Mouse (Mus musculus) MEL (cell line): ENCODE results near the gene 0610009B22Rik.

Experiments used
- CTCF ChIP-seq, 3 experiments: IDR thresholded peaks in 2 of 3; conservative IDR thresholded peaks in 1 of 3; 2 replicates each; pipeline ENCODE4 v1.5.1; 2011 to 2012; ENCODE audit warnings: low read length in 3 of 3, low read depth in 2 of 3, mild to moderate bottlenecking in 2 of 3, improper control_type of control experiment in 1 of 3, inconsistent platforms in 1 of 3, mixed read lengths in 1 of 3, moderate library complexity in 1 of 3; ENCODE audit not compliant: control insufficient read depth in 1 of 3, insufficient read depth in 1 of 3, poor library complexity in 1 of 3, severe bottlenecking in 1 of 3
- E2F4 ChIP-seq: IDR thresholded peaks from 2 replicates; pipeline ENCODE4 v1.6.1; 2011; ENCODE audit warnings: low read depth, low read length, improper control_type of control experiment, borderline replicate concordance
- EP300 ChIP-seq, 2 experiments: IDR thresholded peaks; 2 replicates each; pipeline ENCODE4 v1.6.1; 2011; ENCODE audit warnings: improper control_type of control experiment in 2 of 2, low read length in 2 of 2, low read depth in 1 of 2, mild to moderate bottlenecking in 1 of 2
- ETS1 ChIP-seq: IDR thresholded peaks from 2 replicates; pipeline ENCODE4 v1.6.1; 2012; ENCODE audit warnings: low read depth, mild to moderate bottlenecking, inconsistent platforms, low read length, improper control_type of control experiment, moderate library complexity
- POLR2A ChIP-seq, 2 experiments: IDR thresholded peaks; 2 replicates each; pipeline ENCODE4 v1.6.1; 2011 to 2012; ENCODE audit warnings: low read length in 2 of 2, mild to moderate bottlenecking in 2 of 2, control low read depth in 1 of 2, improper control_type of control experiment in 1 of 2, low read depth in 1 of 2, moderate library complexity in 1 of 2; ENCODE audit not compliant: control insufficient read depth in 1 of 2, insufficient read depth in 1 of 2, poor library complexity in 1 of 2
- POLR2AphosphoS2 ChIP-seq: IDR thresholded peaks from 2 replicates; pipeline ENCODE4 v1.6.1; 2011; ENCODE audit warnings: low read length, improper control_type of control experiment
- POLR2AphosphoS5 ChIP-seq: IDR thresholded peaks from 2 replicates; pipeline ENCODE4 v1.6.1; 2012; ENCODE audit warnings: low read depth, borderline replicate concordance, mild to moderate bottlenecking, inconsistent platforms, low read length, moderate library complexity, mixed read lengths
- SMC3 ChIP-seq: IDR thresholded peaks from 2 replicates; pipeline ENCODE4 v1.6.1; 2011; ENCODE audit warnings: low read depth, low read length, improper control_type of control experiment
- TCF12 ChIP-seq: IDR thresholded peaks from 2 replicates; pipeline ENCODE4 v1.6.1; 2014; ENCODE audit warnings: low read depth, mild to moderate bottlenecking, inconsistent platforms, low read length, improper control_type of control experiment, moderate library complexity
- UBTF ChIP-seq: IDR thresholded peaks from 2 replicates; pipeline ENCODE4 v1.6.1; 2012; ENCODE audit warnings: low read depth, mild to moderate bottlenecking, inconsistent platforms, low read length, improper control_type of control experiment, moderate library complexity, borderline replicate concordance; ENCODE audit not compliant: insufficient read depth
- ZC3H11A ChIP-seq: IDR thresholded peaks from 2 replicates; pipeline ENCODE4 v1.6.1; 2012; ENCODE audit warnings: low read depth, mild to moderate bottlenecking, inconsistent platforms, low read length, improper control_type of control experiment
- ZNF384 ChIP-seq: IDR thresholded peaks from 2 replicates; pipeline ENCODE4 v1.6.1; 2012; ENCODE audit warnings: low read depth, mild to moderate bottlenecking, inconsistent platforms, low read length, improper control_type of control experiment

DNA sequence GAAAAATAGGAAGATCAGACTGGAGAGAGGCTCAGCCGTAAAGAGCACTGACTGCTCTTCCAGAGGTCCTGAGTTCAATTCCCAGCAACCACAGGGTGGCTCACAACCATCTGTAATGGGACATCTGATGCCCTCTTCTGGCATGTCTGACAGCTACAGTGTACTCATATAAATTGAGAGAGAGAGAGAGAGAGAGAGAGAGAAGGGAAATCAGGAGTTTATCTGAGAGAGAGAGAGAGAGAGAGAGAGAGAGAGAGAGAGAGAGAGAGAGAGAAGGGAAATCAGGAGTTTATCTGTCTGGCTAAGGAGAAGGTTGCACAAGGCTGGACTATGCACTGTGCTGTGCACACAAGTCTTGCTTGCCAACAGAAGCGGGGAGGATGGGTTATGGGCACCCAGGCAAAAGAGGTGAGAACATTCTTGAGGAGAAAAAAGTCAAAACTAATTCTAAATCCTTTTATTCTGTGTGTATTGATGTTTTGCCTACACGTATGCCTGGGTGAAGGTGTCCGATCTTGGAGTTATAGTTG, 35.7 kb downstream of the 0610009B22Rik start:
- TF ChIP-seq UBTF (no peak), POLR2AphosphoS2 (no peak), EP300 (IDR thresholded peaks at IDR 0.05; ENCODE audit: low read depth in 1 of 2, low read length in 2 of 2) (no peak), POLR2A (IDR thresholded peaks at IDR 0.05; ENCODE audit: control insufficient read depth in 1 of 2, insufficient read depth in 1 of 2, low read depth in 1 of 2, low read length in 2 of 2, poor library complexity in 1 of 2) (no peak), TCF12 (no peak), E2F4 (no peak), ZNF384 (no peak), POLR2AphosphoS5 (no peak), CTCF (IDR thresholded peaks at IDR 0.05 in 2 of 3, conservative IDR thresholded peaks at IDR 0.05 in 1 of 3; ENCODE audit: control insufficient read depth in 1 of 3, insufficient read depth in 1 of 3, low read depth in 2 of 3, low read length in 3 of 3, poor library complexity in 1 of 3, severe bottlenecking in 1 of 3) (peak in 2 of 3 experiments; percentile 11 to 44; a peak in 2 of 6 replicates), ETS1 (no peak), SMC3 (peak; percentile 23; the same call in 1 of the 2 replicates), ZC3H11A (no peak)
